Mouse (Mus musculus) forebrain, embryonic 12.5 days (tissue): ENCODE data around the gene Jam3. TPM values are rescaled to one million over a fixed set of nuclear protein-coding genes. Genes with fewer than 3 reads are reported as not detected.

Experiments
- ATAC-seq: fragments of 200-750 bp; cut with Nextera tagmentation; 2 replicates; pipeline ENCODE4 v1.8.0; 2017; ENCODE audit warnings: moderate TSS enrichment; ENCODE audit not compliant: low FRiP score
- H3K27ac ChIP-seq: fragments of 300-500 bp; sonication (generic); 2 replicates; pipeline ENCODE4 v1.5.1; 2016; ENCODE audit warnings: mild to moderate bottlenecking
- H3K27me3 ChIP-seq: fragments of 300-500 bp; sonication (generic); 2 replicates; pipeline ENCODE4 v1.6.1; 2016; ENCODE audit warnings: mild to moderate bottlenecking
- H3K36me3 ChIP-seq: fragments of 300-500 bp; sonication (generic); replicated peaks from 2 replicates; pipeline ENCODE4 v1.6.1; 2016; ENCODE audit warnings: mild to moderate bottlenecking
- H3K4me1 ChIP-seq: fragments of 300-500 bp; sonication (generic); 2 replicates; pipeline ENCODE4 v1.6.1; 2016
- H3K4me2 ChIP-seq: fragments of 300-500 bp; sonication (generic); 2 replicates; pipeline ENCODE4 v1.6.1; 2016; ENCODE audit warnings: mild to moderate bottlenecking, moderate library complexity
- H3K4me3 ChIP-seq: fragments of 300-500 bp; sonication (generic); replicated peaks from 2 replicates; pipeline ENCODE4 v1.5.1; 2016; ENCODE audit warnings: mild to moderate bottlenecking
- H3K9ac ChIP-seq: fragments of 300-500 bp; sonication (generic); 2 replicates; pipeline ENCODE4 v1.6.1; 2016; ENCODE audit warnings: mild to moderate bottlenecking
- H3K9me3 ChIP-seq: fragments of 300-500 bp; sonication (generic); 2 replicates; pipeline ENCODE4 v1.6.1; 2016
- WGBS: fragments of 180-500 bp; shearing (Covaris S2); methylation state at CpG from one replicate; pipeline ENCODE4 v1.1.7; 2016; 5-methylcytosine and 5-hydroxymethylcytosine counted together
- polyA plus RNA-seq: library from polyadenylated mRNA; unstranded; fragments of >200 nt; fragmentation: Nextera tagmentation; extraction: Ambion mirVana; gene quantifications from 2 replicates; pipeline ENCODE4 v1.2.1, GENCODE M21; 2016

Jam3 gene
- polyA plus RNA-seq, 1 experiment from 2014 or later = 155 TPM

DNA sequence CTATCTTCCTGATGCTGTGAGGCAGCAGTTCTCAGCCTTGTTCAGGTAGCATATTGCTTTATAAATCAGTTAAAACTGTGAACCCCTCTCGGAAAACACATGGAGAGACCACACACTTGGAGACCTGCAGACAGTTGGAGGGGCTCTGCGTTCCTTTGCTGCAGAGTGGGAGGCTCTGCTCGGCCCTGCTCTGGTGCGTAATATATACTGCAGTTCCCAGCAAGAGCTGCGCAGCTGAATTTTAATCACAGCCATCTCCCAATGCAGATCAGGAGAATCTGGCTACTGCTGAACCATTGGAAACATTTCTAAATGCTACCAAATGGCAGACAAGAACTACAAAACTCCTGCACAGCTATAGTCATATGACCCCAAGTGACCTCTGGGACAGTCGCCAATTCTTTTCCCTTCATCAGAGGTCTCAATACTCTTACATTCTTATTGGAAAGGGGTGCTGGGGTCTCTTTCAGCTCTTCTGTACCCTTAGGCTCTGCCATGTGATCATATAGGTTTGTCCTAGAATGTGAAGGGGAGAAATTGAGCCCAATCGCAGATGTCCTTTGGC is 33.5 kb upstream of the Jam3 start:
- Histone ChIP-seq H3K9me3 (no peaks in the 10 kb centered on the region), H3K4me1 (peaks cover 29% of the 10 kb centered on the region), H3K4me3 (no peak overlapping the region), H3K27ac (no peak overlapping the region), H3K27me3 (peaks cover 12% of the 10 kb centered on the region; the same call in 1 of the 2 replicates), H3K36me3 (no peaks in the 10 kb centered on the region), H3K9ac (no peak overlapping the region), H3K4me2 (no peak overlapping the region)
- ATAC-seq = no peak
- WGBS = 87% methylated on average over 7 of the region's 7 CpGs

DNA sequence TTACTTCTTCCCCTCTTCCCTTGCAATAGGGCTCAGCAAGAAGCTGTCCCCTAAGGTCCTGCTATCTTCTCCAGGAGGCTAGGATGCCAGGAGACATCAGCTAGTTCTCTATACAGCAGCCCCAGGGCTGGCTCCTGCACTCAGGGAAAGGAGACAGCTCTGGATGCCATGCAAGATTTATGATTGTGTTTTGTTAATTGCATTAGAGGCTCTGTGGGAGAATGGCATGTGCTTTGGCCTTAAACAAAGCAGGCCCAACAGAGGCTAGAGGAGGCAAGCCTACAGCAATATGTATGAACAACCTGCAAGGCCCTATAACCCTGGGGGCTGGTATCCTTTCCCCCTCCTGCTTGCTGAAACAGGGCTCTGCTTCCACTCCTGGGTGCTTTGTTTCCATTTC is 30.6 kb upstream of the Jam3 start:
- Histone ChIP-seq H3K4me3 (no peak overlapping the region), H3K27me3 (peaks cover 12% of the 10 kb centered on the region), H3K4me2 (no peak overlapping the region), H3K36me3 (no peaks in the 10 kb centered on the region), H3K27ac (no peak overlapping the region), H3K9ac (no peak overlapping the region), H3K4me1 (no peaks in the 10 kb centered on the region), H3K9me3 (no peaks in the 10 kb centered on the region)
- no peak for ATAC-seq

DNA sequence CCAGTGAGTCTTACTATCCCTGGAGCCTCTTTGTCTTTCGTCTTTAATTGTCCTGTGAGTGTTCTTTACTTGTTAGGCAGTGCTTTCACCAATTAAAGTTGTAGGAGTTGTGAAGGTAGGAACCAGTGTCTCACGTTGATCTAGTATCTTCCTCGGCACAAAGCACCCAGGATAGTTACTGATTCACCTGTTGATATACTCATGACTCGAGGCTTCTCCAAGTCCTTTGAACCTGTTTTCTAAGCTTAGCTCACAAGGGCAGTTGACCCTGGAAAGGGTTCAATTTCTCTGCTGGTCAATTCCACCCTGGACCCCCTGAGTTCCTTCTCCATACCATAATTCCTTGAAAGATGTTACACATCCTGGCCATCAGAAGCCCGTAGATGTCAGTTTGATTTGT is 26.9 kb upstream of the Jam3 start:
- Histone ChIP-seq H3K4me2 (no peak overlapping the region), H3K27ac (no peak overlapping the region), H3K4me3 (no peak overlapping the region), H3K9ac (no peak overlapping the region), H3K4me1 (no peaks in the 10 kb centered on the region), H3K36me3 (no peaks in the 10 kb centered on the region), H3K9me3 (no peaks in the 10 kb centered on the region), H3K27me3 (peaks cover 8% of the 10 kb centered on the region)
- 77% methylated on average over 5 of the region's 5 CpGs for WGBS
- ATAC-seq = no peak

DNA sequence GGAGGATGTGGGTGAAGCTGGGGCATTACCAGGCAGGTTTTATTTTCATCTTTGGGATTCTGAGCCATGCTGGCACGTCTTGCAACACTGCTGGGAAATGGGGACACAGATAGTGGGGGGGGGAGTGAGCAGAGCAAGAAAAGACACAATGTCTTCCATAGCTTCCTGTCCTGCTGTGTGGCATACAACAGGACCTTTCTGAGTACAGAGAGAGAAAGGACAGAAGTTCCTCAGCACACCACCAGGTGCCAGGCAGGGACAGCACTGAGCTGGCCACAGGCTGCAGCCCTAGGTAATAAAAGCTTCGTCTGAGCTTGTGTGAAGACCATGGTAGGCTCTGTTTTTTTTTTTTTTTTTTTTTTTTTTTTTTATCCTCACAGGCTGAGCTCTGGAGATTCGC is 25.3 kb upstream of the Jam3 start:
- Histone ChIP-seq H3K36me3 (no peaks in the 10 kb centered on the region), H3K9me3 (no peaks in the 10 kb centered on the region), H3K4me3 (no peak overlapping the region), H3K9ac (no peak overlapping the region), H3K27ac (no peak overlapping the region), H3K4me1 (peaks cover 4% of the 10 kb centered on the region), H3K27me3 (no peaks in the 10 kb centered on the region; the same call in 1 of the 2 replicates), H3K4me2 (no peak overlapping the region)
- ATAC-seq = no peak
- WGBS = 62% methylated on average over 3 of the region's 3 CpGs

DNA sequence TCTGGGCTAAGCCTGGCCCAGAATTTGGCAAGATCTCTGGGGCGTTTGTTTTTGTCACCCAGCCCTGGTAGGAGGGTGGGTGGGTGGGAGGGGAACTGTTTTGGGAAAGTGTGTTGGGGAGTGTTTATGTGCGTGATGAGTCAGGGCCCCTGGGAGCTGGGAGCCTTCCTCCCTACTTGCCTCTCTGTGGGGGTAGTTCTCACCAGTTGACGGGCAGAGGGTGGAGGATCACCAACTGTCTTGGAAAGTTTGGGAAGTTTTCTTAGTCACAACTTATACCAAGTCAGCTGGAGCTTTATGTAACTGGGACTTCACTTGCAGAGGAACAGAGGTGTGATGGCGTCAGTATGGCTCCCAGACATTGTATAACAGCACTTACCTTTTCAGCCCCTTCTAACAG is 23.7 kb upstream of the Jam3 start:
- ATAC-seq = no peak
- H3K4me1 ChIP-seq = peaks cover 8% of the 10 kb centered on the region
- no peak overlapping the region for H3K4me2 ChIP-seq
- H3K27me3 ChIP-seq = no peaks in the 10 kb centered on the region; the same call in 1 of the 2 replicates
- H3K9me3 ChIP-seq = no peaks in the 10 kb centered on the region
- H3K27ac ChIP-seq = no peak overlapping the region
- H3K36me3 ChIP-seq = no peaks in the 10 kb centered on the region
- no peak overlapping the region for H3K4me3 ChIP-seq
- H3K9ac ChIP-seq = no peak overlapping the region
- WGBS = 81% methylated on average over 4 of the region's 4 CpGs

DNA sequence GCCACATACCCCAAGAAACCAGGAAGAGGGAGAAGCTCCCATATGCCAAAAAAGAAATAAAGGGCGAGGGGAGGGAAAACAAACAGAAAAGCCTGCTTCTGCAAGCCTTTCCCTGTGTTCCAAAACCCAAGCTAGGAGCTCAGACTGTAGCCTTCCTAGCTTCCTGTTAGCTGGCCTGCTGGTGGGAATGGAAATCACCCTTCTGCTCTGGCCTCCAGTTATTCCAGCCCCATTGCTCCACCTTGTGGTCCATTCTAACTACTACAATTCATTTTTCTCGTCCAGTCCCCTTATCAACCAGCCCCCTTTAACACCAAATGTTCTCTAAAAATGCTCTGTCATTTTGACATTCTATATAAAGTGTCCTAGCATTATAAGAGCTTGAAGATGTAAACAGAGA is 20.9 kb upstream of the Jam3 start:
- H3K4me3 ChIP-seq = no peak overlapping the region
- no peaks in the 10 kb centered on the region for H3K9me3 ChIP-seq
- H3K27ac ChIP-seq = no peak overlapping the region
- no peaks in the 10 kb centered on the region for H3K36me3 ChIP-seq
- no peak overlapping the region for H3K4me2 ChIP-seq
- no peak overlapping the region for H3K9ac ChIP-seq
- H3K27me3 ChIP-seq = no peaks in the 10 kb centered on the region
- ATAC-seq = peak; percentile 64; the same call in 1 of the 2 replicates
- 3% methylated on average over 2 of the region's 2 CpGs for whole genome bisulfite sequencing
- H3K4me1 ChIP-seq = peaks cover 15% of the 10 kb centered on the region

DNA sequence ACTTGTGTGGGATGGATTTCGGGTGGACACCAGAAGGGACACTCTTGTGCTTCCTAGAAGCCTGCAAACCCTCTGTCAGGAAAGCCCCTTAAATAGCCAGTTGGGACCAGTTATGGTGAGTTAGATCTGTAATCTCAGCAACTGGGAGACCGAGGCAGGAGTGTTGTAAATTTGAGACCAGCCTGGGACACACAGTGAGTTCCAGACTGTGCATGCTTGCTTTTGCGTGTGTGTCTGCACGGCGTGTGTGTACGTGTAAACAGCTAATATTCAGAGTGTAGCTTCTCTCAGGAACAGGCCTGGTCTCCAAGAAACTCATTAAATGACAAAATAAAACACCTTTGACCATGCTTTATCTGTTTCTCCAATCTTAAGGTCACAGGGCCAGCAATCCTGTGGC is 20.5 kb upstream of the Jam3 start:
- ATAC-seq = no peak
- H3K9me3 ChIP-seq = no peaks in the 10 kb centered on the region

DNA sequence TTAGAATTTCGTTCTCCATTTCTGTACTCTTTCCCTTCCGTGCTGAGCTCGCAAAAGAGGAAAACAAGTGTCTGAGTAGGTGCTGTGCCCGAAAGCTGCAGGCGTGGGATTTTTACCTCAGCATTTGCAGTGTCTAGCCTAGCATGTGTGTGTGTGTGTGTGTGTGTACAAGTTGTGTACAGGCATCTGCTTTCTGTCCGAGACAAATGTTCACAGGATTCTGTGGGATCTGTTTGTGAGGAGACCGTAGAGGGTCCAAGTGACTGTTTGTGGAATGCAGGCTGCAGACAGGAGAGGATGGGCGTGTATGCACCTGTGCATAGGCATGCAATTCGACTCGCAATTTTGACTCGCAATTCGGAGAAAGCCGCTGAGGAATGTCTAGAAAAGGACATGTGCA is 20.0 kb upstream of the Jam3 start:
- Histone ChIP-seq H3K4me1 (peaks cover 15% of the 10 kb centered on the region), H3K9me3 (no peaks in the 10 kb centered on the region), H3K27me3 (no peaks in the 10 kb centered on the region), H3K9ac (no peak overlapping the region), H3K4me3 (no peak overlapping the region), H3K4me2 (no peak overlapping the region), H3K27ac (no peak overlapping the region), H3K36me3 (no peaks in the 10 kb centered on the region)
- no peak for ATAC-seq
- 90% methylated on average over 13 of the region's 13 CpGs for WGBS

More for the DNA sequence above, 20.5 kb upstream of the Jam3 start:
- 91% methylated on average over 6 of the region's 6 CpGs for WGBS
- Histone ChIP-seq H3K4me2 (no peak overlapping the region), H3K9ac (no peak overlapping the region), H3K27ac (no peak overlapping the region), H3K4me1 (peaks cover 15% of the 10 kb centered on the region), H3K36me3 (no peaks in the 10 kb centered on the region), H3K27me3 (no peaks in the 10 kb centered on the region), H3K4me3 (no peak overlapping the region)

DNA sequence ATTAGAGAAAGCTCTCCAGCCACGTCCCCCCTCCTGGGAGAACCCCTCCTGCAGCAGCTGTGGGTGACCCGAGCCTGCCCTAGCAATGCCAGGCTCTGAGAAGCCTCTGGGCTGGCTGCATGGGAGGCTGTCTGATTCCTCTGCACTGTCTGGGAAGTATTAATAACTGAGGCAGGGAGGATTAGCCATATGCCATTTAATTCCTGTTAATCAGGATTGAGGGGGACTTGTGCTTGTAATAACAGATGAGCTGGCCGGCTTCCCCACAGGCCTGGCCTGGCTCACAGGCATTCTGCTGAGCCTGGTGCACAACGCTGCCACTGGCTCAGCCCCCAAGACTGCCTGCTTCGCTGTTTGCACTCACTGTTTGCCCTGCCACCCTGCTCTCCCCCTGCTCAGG is 18.9 kb upstream of the Jam3 start:
- peak overlapping the region; percentile 36; the same call in 1 of the 2 replicates for H3K9ac ChIP-seq
- peaks cover 15% of the 10 kb centered on the region for H3K4me1 ChIP-seq
- H3K4me2 ChIP-seq = no peak overlapping the region
- peak overlapping the region; percentile 59; the same call in 1 of the 2 replicates for H3K27ac ChIP-seq
- H3K27me3 ChIP-seq = no peaks in the 10 kb centered on the region
- ATAC-seq = peak; percentile 81
- 4% methylated on average over 5 of the region's 5 CpGs for WGBS
- no peaks in the 10 kb centered on the region for H3K36me3 ChIP-seq
- H3K9me3 ChIP-seq = no peaks in the 10 kb centered on the region
- no peak overlapping the region for H3K4me3 ChIP-seq

DNA sequence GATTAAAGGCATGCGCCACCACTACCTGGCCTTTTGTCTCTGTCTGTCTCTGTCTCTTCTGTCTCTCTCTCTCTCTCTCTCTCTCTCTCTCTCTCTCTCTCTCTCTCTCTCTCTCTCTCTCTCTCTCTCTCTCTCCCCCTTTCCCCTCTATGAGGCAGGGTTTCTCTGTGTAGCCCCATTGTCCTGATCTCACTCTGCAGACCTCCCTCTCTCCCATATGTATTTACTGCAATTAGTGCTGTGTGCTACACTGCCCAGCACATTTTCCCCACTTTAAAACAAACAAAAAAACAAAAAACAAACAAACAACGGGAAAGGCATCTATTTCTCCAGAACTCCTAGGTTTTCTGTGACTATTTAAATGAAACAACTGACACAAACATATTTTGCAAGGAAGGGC is 18.4 kb upstream of the Jam3 start:
- peak overlapping the region; percentile 59; the same call in 1 of the 2 replicates for H3K27ac ChIP-seq
- no peak for ATAC-seq
- H3K9me3 ChIP-seq = no peaks in the 10 kb centered on the region
- H3K36me3 ChIP-seq = no peaks in the 10 kb centered on the region
- H3K27me3 ChIP-seq = no peaks in the 10 kb centered on the region
- no peak overlapping the region for H3K4me2 ChIP-seq
- no peak overlapping the region for H3K9ac ChIP-seq
- H3K4me1 ChIP-seq = peaks cover 15% of the 10 kb centered on the region
- WGBS = 46% methylated on average over 2 of the region's 2 CpGs
- no peak overlapping the region for H3K4me3 ChIP-seq

DNA sequence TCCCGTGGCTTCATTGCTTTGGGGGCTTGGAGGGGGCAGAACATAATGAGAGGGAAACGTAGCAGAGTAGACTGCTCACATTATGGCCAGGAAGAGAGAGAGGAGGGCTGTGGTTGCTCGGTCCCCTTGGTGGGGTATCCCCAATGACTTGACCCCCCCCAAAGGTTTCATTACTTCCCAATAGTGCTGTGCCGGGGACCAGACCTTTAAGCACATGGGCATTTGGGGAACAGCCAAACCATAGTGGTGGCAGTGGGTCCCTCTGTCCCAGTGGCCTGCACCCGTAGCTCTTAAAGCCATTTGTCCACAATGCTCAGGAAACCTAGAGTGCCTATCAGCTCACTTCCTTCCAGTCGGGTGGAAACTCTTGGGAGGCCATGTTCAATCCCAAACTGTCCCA is 17.6 kb upstream of the Jam3 start:
- ATAC-seq = no peak
- no peak overlapping the region for H3K4me2 ChIP-seq
- WGBS = 86% methylated on average over 6 of the region's 6 CpGs
- H3K9ac ChIP-seq = no peak overlapping the region
- H3K4me3 ChIP-seq = no peak overlapping the region
- H3K9me3 ChIP-seq = no peaks in the 10 kb centered on the region
- H3K27me3 ChIP-seq = no peaks in the 10 kb centered on the region
- H3K4me1 ChIP-seq = peaks cover 15% of the 10 kb centered on the region
- H3K27ac ChIP-seq = no peak overlapping the region
- no peaks in the 10 kb centered on the region for H3K36me3 ChIP-seq

DNA sequence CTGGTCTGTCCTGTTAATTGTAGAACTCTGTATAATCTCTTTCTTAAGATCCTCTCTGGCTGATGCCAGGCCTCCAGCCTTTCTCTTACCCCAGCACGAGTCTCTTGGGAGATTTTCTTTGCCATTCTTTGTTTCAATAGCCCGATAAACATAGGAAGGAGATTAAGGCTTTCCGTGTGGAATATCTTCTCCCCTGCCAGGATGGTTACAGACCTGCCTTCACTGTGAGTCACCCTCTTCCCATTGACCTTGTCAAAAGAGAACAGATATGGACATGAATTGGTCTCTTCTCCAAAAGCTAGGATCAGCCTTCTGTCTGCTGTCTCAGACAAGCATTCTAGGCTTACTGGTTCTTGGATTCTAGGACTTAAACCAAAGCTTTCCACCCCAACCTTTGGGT is 15.5 kb upstream of the Jam3 start:
- ATAC-seq = no peak
- no peak overlapping the region for H3K9ac ChIP-seq
- no peak overlapping the region for H3K4me2 ChIP-seq
- WGBS = 63% methylated on average over 3 of the region's 3 CpGs
- H3K4me1 ChIP-seq = peaks cover 12% of the 10 kb centered on the region
- no peak overlapping the region for H3K4me3 ChIP-seq
- no peaks in the 10 kb centered on the region for H3K27me3 ChIP-seq
- H3K27ac ChIP-seq = no peak overlapping the region
- no peaks in the 10 kb centered on the region for H3K9me3 ChIP-seq
- H3K36me3 ChIP-seq = no peaks in the 10 kb centered on the region

DNA sequence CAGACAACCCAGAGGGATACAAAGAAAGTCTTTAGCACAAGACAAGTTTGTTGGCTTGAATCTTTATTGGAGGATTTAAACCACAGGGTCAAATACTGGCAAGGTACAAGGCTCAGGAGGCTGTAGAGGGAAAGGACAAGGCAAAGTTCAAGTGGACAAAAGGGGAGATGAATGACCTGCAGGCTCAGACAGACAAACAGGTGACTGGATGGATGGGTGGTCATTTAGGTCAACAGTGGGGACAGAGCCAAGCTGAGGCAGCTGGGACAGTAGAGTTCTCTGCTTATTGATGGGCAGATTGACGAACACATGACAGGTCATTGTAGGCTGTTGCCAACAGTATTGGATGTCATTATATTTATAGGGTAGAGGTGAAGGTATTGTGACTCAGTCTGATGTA is 11.8 kb upstream of the Jam3 start:
- H3K27me3 ChIP-seq = no peaks in the 10 kb centered on the region
- 91% methylated on average over 1 of the region's 1 CpGs for WGBS
- no peak overlapping the region for H3K9ac ChIP-seq
- H3K4me2 ChIP-seq = no peak overlapping the region
- ATAC-seq = no peak
- no peak overlapping the region for H3K27ac ChIP-seq
- no peak overlapping the region for H3K4me3 ChIP-seq
- H3K36me3 ChIP-seq = no peaks in the 10 kb centered on the region
- no peaks in the 10 kb centered on the region for H3K9me3 ChIP-seq
- peaks cover 4% of the 10 kb centered on the region; the same call in 1 of the 2 replicates for H3K4me1 ChIP-seq
